In the genomic region with DNA sequence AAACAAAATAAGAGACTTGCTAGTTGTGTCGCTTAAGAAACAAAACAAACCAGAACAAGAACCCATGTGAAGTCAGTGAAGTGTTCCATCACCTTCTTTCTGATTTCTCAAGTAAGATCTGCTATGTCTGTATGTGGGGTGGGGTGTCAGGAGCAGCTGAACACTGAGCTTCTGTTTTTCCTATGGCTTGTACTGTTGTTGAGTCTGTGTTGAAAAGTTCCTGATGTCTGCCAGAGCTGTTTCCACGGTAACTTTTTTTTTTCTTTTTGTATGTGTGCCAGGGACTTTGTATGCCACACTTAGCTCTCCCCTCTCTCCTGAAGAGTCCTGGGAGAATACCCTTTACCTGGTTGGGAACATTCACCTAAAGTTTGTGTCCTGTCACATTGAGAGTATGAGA, we compare ENCODE assay signal across 18 mouse cellular contexts. TPM values are rescaled to one million over a fixed set of nuclear protein-coding genes. Genes with fewer than 3 reads are reported as not detected.
DNase-seq lines count a peak whose midpoint lies in the region; ATAC-seq and TF ChIP-seq lines count a peak whose summit lies in the region.
"Had no signal": no experiment of that assay in that cellular context is flagged by ENCODE, and none has a peak within 500 bp of the region (broad histone marks: within the 10 kb centered on the region; RNA-seq: fewer than 3 reads in every experiment).

No protein-coding gene starts in this region.

- no peaks in the 10 kb centered on the region for H3K36me3 ChIP-seq in forebrain, postnatal 0 days (ENCODE audit: insufficient read depth)
- H3K36me3 ChIP-seq in forebrain, embryonic 16.5 days (ENCODE audit: control insufficient read depth, insufficient read depth) = no peaks in the 10 kb centered on the region
- H3K36me3 ChIP-seq in heart, embryonic 15.5 days = no peaks in the 10 kb centered on the region
- no peaks in the 10 kb centered on the region for H3K36me3 ChIP-seq in midbrain, embryonic 14.5 days (ENCODE audit: control insufficient read depth, insufficient read depth, low read length)
- H3K36me3 ChIP-seq in midbrain, embryonic 11.5 days (ENCODE audit: control insufficient read depth, insufficient read depth, low read length) = no peaks in the 10 kb centered on the region
- no peaks in the 10 kb centered on the region for H3K36me3 ChIP-seq in hindbrain, embryonic 16.5 days (ENCODE audit: control insufficient read depth, insufficient read depth, low read length)
- H3K36me3 ChIP-seq: embryonic facial prominence, embryonic 15.5 days; midbrain, embryonic 15.5 days had no signal

- H3K27me3 ChIP-seq in forebrain, postnatal 0 days (ENCODE audit: insufficient read depth, low read length) = no peaks in the 10 kb centered on the region
- H3K27me3 ChIP-seq in forebrain, embryonic 16.5 days (replicated peaks; ENCODE audit: control insufficient read depth, insufficient read depth, low read length) = no peaks in the 10 kb centered on the region
- no peaks in the 10 kb centered on the region for H3K27me3 ChIP-seq in heart, embryonic 15.5 days
- H3K27me3 ChIP-seq in midbrain, embryonic 14.5 days (ENCODE audit: control insufficient read depth, insufficient read depth, low read length) = no peaks in the 10 kb centered on the region
- no peaks in the 10 kb centered on the region for H3K27me3 ChIP-seq in midbrain, embryonic 11.5 days (ENCODE audit: control insufficient read depth, insufficient read depth, low read length)
- H3K27me3 ChIP-seq in hindbrain, embryonic 16.5 days (replicated peaks; ENCODE audit: control insufficient read depth, insufficient read depth, low read length) = no peaks in the 10 kb centered on the region
- H3K27me3 ChIP-seq: embryonic facial prominence, embryonic 15.5 days; midbrain, embryonic 15.5 days; Patski had no signal

- no peak overlapping the region for H3K4me2 ChIP-seq in forebrain, postnatal 0 days (ENCODE audit: low read depth)
- no peak overlapping the region for H3K4me2 ChIP-seq in forebrain, embryonic 16.5 days (ENCODE audit: low read length)
- H3K4me2 ChIP-seq in heart, embryonic 15.5 days = no peak overlapping the region
- no peak overlapping the region for H3K4me2 ChIP-seq in midbrain, embryonic 14.5 days (ENCODE audit: low read length)
- H3K4me2 ChIP-seq in midbrain, embryonic 11.5 days = no peak overlapping the region
- no peak overlapping the region for H3K4me2 ChIP-seq in hindbrain, embryonic 16.5 days (ENCODE audit: low read length)
- H3K4me2 ChIP-seq: embryonic facial prominence, embryonic 15.5 days; midbrain, embryonic 15.5 days had no signal

- H3K4me3 ChIP-seq in forebrain, postnatal 0 days (ENCODE audit: low read depth, low read length) = no peak overlapping the region
- no peak overlapping the region for H3K4me3 ChIP-seq in forebrain, embryonic 16.5 days (replicated peaks; ENCODE audit: low read length)
- H3K4me3 ChIP-seq in heart, embryonic 15.5 days = no peak overlapping the region
- H3K4me3 ChIP-seq in midbrain, embryonic 14.5 days (replicated peaks; ENCODE audit: low read depth, low read length) = no peak overlapping the region
- H3K4me3 ChIP-seq in midbrain, embryonic 11.5 days (ENCODE audit: low read depth, low read length) = no peak overlapping the region
- no peak overlapping the region for H3K4me3 ChIP-seq in hindbrain, embryonic 16.5 days (ENCODE audit: low read length)
- H3K4me3 ChIP-seq: embryonic facial prominence, embryonic 15.5 days; midbrain, embryonic 15.5 days had no signal

- peak; percentile 72 for ATAC-seq in forebrain, postnatal 0 days
- no peak for ATAC-seq in forebrain, embryonic 16.5 days
- ATAC-seq in heart, embryonic 15.5 days (replicated peaks; ENCODE audit: insufficient number of reproducible peaks, insufficient read depth, low FRiP score, low read depth) = 0 out of 2 replicates have a peak, but pooled peaks have one; percentile 43
- 0 out of 2 replicates have a peak, but pooled peaks have one; percentile 34 for ATAC-seq in midbrain, embryonic 14.5 days (ENCODE audit: low FRiP score, low TSS enrichment)
- ATAC-seq in midbrain, embryonic 11.5 days (ENCODE audit: low FRiP score) = no peak
- peak; percentile 64; the same call in 1 of the 2 replicates for ATAC-seq in hindbrain, embryonic 16.5 days
- ATAC-seq: activated CD4-positive, CD25-positive, alpha-beta regulatory T cell, adult 4 months; intestine, postnatal 0 days; midbrain, embryonic 15.5 days; Patski had no signal

- WGBS in forebrain, postnatal 0 days = 41% methylated on average over 2 of the region's 2 CpGs
- WGBS in forebrain, embryonic 16.5 days = 40% methylated on average over 2 of the region's 2 CpGs
- WGBS in heart, embryonic 15.5 days = 49% methylated on average over 2 of the region's 2 CpGs
- WGBS in midbrain, embryonic 14.5 days = 78% methylated on average over 2 of the region's 2 CpGs
- 98% methylated on average over 2 of the region's 2 CpGs for WGBS in midbrain, embryonic 11.5 days
- 77% methylated on average over 2 of the region's 2 CpGs for WGBS in hindbrain, embryonic 16.5 days

- TF ChIP-seq CTCF in forebrain, postnatal 0 days (IDR thresholded peaks at IDR 0.05; ENCODE audit: low read depth) = no peak

- DNase-seq in forebrain, postnatal 0 days = peak; percentile 9
- no peak for DNase-seq in heart, adult 18-20 months
- peak; percentile 18 for DNase-seq in midbrain, embryonic 14.5 days
- no peak for DNase-seq in midbrain, embryonic 11.5 days (ENCODE audit: low spot score, missing footprints)
- DNase-seq: adrenal gland, postnatal 25 days; cerebellum, adult 8-10 months; gastrocnemius, postnatal 25 days; lung, postnatal 36 days; spleen, adult 18-20 months had no signal

- no peaks in the 10 kb centered on the region for H3K4me1 ChIP-seq in forebrain, postnatal 0 days (ENCODE audit: insufficient read depth)
- no peaks in the 10 kb centered on the region for H3K4me1 ChIP-seq in forebrain, embryonic 16.5 days (replicated peaks; ENCODE audit: control insufficient read depth, insufficient read depth, low read length)
- 0 out of 2 replicates have a peak, but pooled peaks cover 5% of the 10 kb centered on the region for H3K4me1 ChIP-seq in heart, embryonic 15.5 days (replicated peaks)
- no peaks in the 10 kb centered on the region for H3K4me1 ChIP-seq in midbrain, embryonic 14.5 days (ENCODE audit: control insufficient read depth, insufficient read depth, low read length)
- no peaks in the 10 kb centered on the region for H3K4me1 ChIP-seq in midbrain, embryonic 11.5 days (ENCODE audit: control insufficient read depth, insufficient read depth, low read length)
- no peaks in the 10 kb centered on the region for H3K4me1 ChIP-seq in hindbrain, embryonic 16.5 days (ENCODE audit: control insufficient read depth, insufficient read depth, low read depth, low read length)
- H3K4me1 ChIP-seq: embryonic facial prominence, embryonic 15.5 days; midbrain, embryonic 15.5 days had no signal

- H3K27ac ChIP-seq in forebrain, postnatal 0 days (ENCODE audit: low read depth, low read length) = no peak overlapping the region
- H3K27ac ChIP-seq in forebrain, embryonic 16.5 days (ENCODE audit: low read length) = no peak overlapping the region
- H3K27ac ChIP-seq in heart, embryonic 15.5 days = 0 out of 2 replicates have a peak overlapping the region, but pooled peaks have one; percentile 29
- no peak overlapping the region for H3K27ac ChIP-seq in midbrain, embryonic 14.5 days (replicated peaks; ENCODE audit: low read depth, low read length)
- H3K27ac ChIP-seq in midbrain, embryonic 11.5 days (ENCODE audit: low read depth, low read length) = no peak overlapping the region
- H3K27ac ChIP-seq in hindbrain, embryonic 16.5 days (ENCODE audit: low read depth, low read length) = no peak overlapping the region
- H3K27ac ChIP-seq: embryonic facial prominence, embryonic 15.5 days; midbrain, embryonic 15.5 days had no signal

- no peak overlapping the region for H3K9ac ChIP-seq in forebrain, postnatal 0 days
- H3K9ac ChIP-seq in forebrain, embryonic 16.5 days (replicated peaks; ENCODE audit: low read depth, low read length) = no peak overlapping the region
- H3K9ac ChIP-seq in heart, embryonic 15.5 days = no peak overlapping the region
- H3K9ac ChIP-seq in midbrain, embryonic 14.5 days (replicated peaks; ENCODE audit: low read length) = no peak overlapping the region
- H3K9ac ChIP-seq in midbrain, embryonic 11.5 days (ENCODE audit: low read length) = no peak overlapping the region
- H3K9ac ChIP-seq in hindbrain, embryonic 16.5 days (ENCODE audit: low read depth, low read length) = no peak overlapping the region
- H3K9ac ChIP-seq: embryonic facial prominence, embryonic 15.5 days; midbrain, embryonic 15.5 days had no signal

- no peaks in the 10 kb centered on the region for H3K9me3 ChIP-seq in forebrain, postnatal 0 days (ENCODE audit: low read length)
- no peaks in the 10 kb centered on the region; the same call in 1 of the 2 replicates for H3K9me3 ChIP-seq in forebrain, embryonic 16.5 days (ENCODE audit: control insufficient read depth, low read length)
- H3K9me3 ChIP-seq in heart, embryonic 15.5 days (replicated peaks) = no peaks in the 10 kb centered on the region
- no peaks in the 10 kb centered on the region for H3K9me3 ChIP-seq in midbrain, embryonic 14.5 days (ENCODE audit: control insufficient read depth, low read length)
- no peaks in the 10 kb centered on the region for H3K9me3 ChIP-seq in midbrain, embryonic 11.5 days (ENCODE audit: control insufficient read depth, low read length)
- H3K9me3 ChIP-seq in hindbrain, embryonic 16.5 days (ENCODE audit: control insufficient read depth, low read length) = no peaks in the 10 kb centered on the region
- H3K9me3 ChIP-seq: embryonic facial prominence, embryonic 15.5 days; midbrain, embryonic 15.5 days had no signal

RNA-seq across cellular contexts. Expression of a gene that starts 34.0 kb away (rescaled TPM):
- 0.69 and 1.0 TPM in 2 replicates for total RNA-seq in forebrain, postnatal 0 days (2014; rRNA removed)
- polyA plus RNA-seq in forebrain, postnatal 0 days (2015; fragmentation: Nextera tagmentation; extraction: Ambion mirVana) = 0.24 and 0.54 TPM in 2 replicates
- polyA plus RNA-seq in forebrain, embryonic 16.5 days (2015; fragmentation: Nextera tagmentation; extraction: Ambion mirVana) = 0.05 and 0.17 TPM in 2 replicates
- 0.95 and 1.1 TPM in 2 replicates for polyA plus RNA-seq in heart, embryonic 15.5 days (2015; fragmentation: Nextera tagmentation; extraction: Ambion mirVana)
- total RNA-seq in heart, adult 18-20 months (2021) = under 1 TPM; 0.39 to 0.40 TPM
- polyA plus RNA-seq in midbrain, embryonic 14.5 days (2014; fragmentation: Nextera tagmentation; extraction: Ambion mirVana) = 0.16 and 0.37 TPM in 2 replicates
- 0.20 and 0.28 TPM in 2 replicates for polyA plus RNA-seq in midbrain, embryonic 11.5 days (2014; fragmentation: Nextera tagmentation; extraction: Ambion mirVana)
- polyA plus RNA-seq in hindbrain, embryonic 16.5 days (2015; fragmentation: Nextera tagmentation; extraction: Ambion mirVana) = 0.53 and 0.62 TPM in 2 replicates
- total RNA-seq: adrenal gland, postnatal 25 days had no signal
- polyA plus RNA-seq: activated CD4-positive, CD25-positive, alpha-beta regulatory T cell, adult 4 months; liver, embryonic 16.5 days had no signal

Comparison
In these comparisons a context has a peak if more than half of its experiments do, and no peak if none do; other contexts are left out.
1. ATAC-seq: peak in forebrain, postnatal 0 days (single experiment), heart, embryonic 15.5 days (single experiment), midbrain, embryonic 14.5 days (single experiment) and hindbrain, embryonic 16.5 days (single experiment); none in forebrain, embryonic 16.5 days (single experiment) and midbrain, embryonic 11.5 days (single experiment).
2. DNase-seq: peak in forebrain, postnatal 0 days (single experiment) and midbrain, embryonic 14.5 days (single experiment); none in heart, adult 18-20 months (0 of 2) and midbrain, embryonic 11.5 days (single experiment).